Mouse (Mus musculus) left cerebral cortex, postnatal 10 days (tissue): Measurements from ENCODE around the gene Prrc2b. TPM values are rescaled to one million over a fixed set of nuclear protein-coding genes. Genes with fewer than 3 reads are reported as not detected.

Experiments
- DNase-seq, 2 experiments: peaks; one replicate each; pipeline ENCODE4 v3.0.0; 2021 to 2022; ENCODE audit warnings: low spot score in 2 of 2, mixed read lengths in 1 of 2; ENCODE audit errors: extremely low spot score in 1 of 2
- intact Hi-C: fragments of 180-260 bp; cut with DNase I; formaldehyde crosslinking; loops from one replicate; pipeline ENCODE4 v1.15.1; 2025
- total RNA-seq, 2 experiments: library from RNA; stranded (reverse); gene quantifications; 2 replicates each; pipeline ENCODE4 v1.2.3; 2021

The Prrc2b gene
- total RNA-seq, 2 experiments from 2014 or later: 274 to 285 TPM

DNA sequence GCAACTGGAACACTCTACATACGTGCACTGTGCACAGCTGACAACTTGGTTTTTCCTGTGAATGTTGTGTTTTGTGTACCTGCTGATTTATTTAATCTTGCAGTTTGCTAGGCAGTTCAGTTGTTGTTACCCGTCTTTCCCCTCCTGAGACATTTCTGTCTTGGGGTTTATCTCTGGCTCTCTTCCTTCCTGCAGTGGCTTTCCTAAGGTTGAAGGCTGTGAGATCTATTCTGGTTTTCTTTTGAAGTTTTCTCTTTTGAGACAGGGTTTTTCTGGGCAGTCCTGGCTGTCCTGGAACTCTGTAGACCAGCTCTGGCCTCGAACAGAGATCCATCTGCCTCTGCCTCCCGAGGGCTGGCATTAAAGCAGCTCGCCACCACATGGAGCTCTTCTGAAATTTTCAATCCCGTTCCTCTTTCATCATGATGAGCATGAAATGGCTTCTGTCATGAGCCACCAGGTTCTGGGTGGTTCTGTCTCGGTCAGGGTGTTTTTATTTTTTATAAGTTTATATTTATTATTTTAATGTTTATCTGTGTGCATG is 4.2 kb downstream of the Prrc2b start:
- no peak for DNase-seq
- intact Hi-C loops: loop anchor here (5.0 kb wide), 1 partner anchor 37 kb away; no protein-coding TSS in a partner anchor

DNA sequence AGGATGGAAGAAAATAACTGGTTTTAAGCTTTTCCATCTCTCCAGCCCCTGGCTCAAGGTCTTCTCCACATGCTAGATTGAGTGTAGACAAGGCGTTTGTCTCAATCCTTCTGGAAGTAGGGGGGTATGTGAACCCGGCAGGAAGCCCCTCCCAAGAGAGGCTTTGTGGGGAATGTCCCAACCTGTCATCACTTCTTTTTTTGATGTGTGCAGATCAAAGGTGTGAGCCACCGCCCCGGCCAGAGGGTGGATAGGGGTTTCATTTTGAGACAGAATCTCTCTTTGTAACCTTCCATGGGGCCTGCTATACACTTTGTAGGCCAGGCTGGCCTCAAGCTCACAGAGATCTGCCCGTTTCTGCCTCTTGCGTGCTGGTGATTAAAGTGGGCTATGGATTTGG is 4.7 kb downstream of the Prrc2b start:
- DNase-seq: no peak
- intact Hi-C loops: no loop called here

DNA sequence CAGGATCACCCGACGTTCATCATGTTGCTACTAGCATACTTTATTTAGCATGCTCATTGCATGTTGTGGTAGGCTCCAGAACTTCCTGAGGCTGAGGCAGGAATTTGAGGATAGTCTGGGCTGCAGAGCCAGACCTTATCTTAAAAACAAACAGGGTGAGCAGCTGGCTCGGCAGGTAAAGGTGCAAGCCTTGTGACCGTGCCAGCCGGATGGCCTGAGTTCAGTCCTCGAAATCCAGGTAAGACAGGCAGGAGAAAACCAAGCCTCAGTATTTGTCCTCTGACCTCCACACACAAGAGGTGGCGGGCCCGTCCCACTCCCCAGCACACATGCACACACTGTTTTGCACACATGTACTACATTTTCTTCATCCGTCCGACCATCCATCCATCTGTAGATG is 5.8 kb downstream of the Prrc2b start:
- DNase-seq: no peak
- intact Hi-C loops: no loop called here

DNA sequence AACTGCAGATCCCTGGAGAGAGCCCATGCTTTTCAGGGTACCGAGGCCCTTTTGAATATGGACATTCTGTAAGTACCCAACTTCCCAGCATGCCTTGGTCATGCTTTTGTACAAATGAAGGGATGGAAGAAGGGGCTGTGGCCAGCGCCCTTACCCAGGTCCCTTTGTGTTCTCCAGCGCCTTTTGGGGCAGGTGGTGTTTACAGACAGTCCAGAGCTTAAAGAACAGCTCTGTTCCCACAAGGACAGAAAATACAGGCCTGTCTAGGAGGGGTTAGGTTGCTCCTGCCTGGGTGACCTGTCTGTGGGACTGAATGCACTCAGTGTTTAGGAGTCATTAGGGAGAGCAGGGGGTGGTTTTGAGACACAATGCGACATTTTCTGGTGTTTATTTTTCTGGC is 6.4 kb downstream of the Prrc2b start:
- DNase-seq: no peak
- intact Hi-C loops: no loop called here

DNA sequence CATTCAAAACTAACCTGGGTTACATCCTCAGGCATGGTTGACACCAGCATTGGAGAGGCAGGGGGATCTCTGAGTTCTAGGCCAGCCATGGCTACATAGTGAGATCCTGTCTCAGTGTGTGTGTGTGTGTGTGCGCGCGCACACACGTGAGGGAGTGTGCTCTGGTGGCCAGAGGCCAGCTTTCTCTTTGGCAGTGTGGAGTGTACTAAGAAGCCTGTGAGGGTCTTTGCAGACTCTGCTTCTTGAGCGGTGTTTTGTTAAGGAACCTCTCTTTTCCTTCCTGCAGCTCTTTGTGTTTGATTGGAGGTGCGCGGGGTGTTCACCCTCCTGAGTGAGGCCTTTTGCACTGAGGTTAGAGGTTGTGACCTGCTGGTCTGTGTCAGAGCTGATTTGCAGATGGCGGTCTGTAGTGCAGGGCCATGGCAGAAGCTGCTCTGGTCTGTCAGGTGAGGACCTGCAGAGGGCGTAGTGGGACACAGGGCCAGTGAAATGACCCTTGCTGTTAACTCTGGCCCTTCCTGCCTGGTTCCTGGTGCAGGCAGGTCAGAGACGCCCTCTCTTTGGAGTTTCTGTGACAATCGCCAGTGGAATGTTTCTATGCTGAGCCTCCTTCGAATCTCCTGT is 7.8 kb downstream of the Prrc2b start:
- intact Hi-C loops: no loop called here
- peak in 1 of 2 experiments; percentile 53 for DNase-seq

DNA sequence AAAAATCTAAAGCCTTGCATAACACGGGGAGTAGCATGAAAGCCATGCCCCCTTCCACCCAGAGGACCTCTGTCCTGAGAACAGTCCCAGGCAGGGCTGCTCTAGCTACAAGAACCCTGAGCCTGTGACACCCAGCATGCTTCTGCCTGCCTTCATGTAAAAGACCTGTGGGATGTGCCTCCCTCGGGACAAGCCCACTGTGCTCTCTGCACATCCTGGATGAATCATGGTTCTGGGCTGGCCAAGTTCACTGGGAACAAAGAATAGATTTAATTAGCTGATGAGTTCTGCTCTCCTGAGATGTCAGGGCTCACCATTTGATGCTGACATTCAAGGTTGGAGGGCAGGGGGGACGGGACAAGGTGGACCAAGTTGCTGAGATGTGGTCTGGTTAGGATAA is 9.6 kb downstream of the Prrc2b start:
- intact Hi-C loops: no loop called here
- DNase-seq: no peak

DNA sequence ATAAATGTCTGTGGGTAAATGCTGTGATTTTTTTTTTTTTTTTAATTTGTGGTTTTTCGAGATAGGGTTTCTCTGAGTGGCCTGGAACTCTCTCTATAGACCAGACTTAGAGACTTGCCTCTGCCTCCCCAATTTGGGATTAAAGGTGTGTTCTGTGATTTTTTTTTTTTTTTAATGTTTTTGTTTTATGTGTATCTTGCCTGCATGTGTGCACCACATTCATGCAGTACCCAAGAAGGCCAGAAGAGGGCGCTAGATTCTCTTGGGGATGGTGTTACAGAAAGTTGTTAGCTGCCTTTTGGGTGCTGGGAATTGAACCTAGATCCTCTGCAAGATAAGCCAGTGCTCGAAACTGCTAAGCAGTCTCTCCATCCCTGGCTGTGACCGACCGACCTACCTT is 10.1 kb downstream of the Prrc2b start:
- intact Hi-C loops: no loop called here
- no peak for DNase-seq

DNA sequence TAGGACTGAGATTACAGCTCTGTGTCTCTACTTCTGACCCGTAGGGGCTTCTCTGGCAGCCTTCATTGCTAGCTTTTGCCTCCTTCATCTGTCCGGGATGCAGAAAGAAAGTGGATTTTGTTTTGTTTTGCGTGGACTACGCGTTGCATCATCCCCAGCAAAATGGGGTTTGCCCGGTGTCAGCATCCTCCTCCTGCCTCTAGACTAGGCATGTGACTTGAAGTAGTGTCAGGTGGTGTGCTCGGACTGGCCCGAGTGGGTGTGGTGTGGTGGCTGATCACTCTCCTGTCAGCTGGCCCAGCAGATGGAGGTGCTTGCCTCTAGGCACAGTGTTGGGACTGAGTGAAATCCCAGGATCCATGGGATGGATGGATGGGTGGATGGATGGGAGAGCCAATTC is 11.2 kb downstream of the Prrc2b start:
- intact Hi-C loops: no loop called here
- no peak for DNase-seq

DNA sequence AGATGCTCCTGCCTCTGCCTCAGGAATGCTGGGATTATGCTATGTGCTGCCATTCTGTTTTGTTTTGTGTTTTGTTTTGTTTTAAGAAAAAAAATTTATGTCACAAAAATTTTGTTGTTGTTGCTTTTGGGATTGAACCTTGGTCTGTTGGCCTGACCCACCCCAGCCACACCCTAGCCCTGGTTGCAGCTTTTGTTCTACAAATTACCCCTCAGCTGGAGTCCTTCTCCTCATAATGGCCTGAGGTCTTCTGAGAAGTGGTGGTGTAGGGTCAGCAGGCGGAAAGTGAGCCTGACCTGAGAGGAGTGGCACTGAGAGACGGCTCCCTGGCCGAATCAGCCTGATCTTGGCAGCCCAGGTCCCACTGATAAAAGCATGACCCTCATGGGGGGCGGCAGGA is 11.8 kb downstream of the Prrc2b start:
- DNase-seq: no peak
- intact Hi-C loops: no loop called here

DNA sequence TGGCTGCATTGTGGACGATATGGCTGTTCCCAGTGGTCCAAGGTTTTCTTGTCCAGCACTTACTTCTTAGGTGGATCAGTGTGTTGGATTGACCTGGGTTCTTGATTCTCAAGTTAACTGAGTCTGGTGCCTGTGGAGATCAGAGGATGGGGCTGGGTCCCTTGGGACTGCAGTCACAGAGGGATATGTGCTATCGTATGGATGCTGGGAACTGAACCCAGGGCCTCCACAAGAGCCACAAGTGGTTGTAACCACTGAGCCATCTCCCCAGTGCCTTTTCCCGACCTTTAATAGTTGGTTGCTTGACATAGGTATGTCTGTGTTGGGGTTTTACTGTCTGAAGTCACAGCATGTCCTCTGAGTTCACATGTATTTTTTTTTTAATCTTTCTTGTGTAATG is 12.2 kb downstream of the Prrc2b start:
- intact Hi-C loops: no loop called here
- no peak for DNase-seq

DNA sequence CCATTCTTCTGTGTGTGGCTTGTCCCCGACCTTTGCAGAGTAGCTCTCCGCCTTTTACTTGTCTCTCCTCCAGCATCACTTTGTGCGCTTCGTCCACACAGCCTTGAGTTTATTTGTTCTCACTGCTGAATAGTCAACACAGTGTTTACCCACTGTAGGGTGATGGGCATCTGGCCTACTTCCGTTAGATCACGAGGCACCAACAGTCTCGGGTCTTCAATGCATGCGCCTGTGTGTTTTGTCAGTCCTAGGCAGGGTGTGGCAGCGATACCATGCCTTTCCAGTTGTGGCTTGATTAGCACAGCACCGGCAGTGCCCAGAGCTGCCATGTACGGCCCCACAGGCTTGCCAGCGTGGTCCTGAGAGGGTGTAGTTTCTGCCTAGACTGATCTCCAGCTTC is 13.6 kb downstream of the Prrc2b start:
- DNase-seq: no peak
- intact Hi-C loops: no loop called here

DNA sequence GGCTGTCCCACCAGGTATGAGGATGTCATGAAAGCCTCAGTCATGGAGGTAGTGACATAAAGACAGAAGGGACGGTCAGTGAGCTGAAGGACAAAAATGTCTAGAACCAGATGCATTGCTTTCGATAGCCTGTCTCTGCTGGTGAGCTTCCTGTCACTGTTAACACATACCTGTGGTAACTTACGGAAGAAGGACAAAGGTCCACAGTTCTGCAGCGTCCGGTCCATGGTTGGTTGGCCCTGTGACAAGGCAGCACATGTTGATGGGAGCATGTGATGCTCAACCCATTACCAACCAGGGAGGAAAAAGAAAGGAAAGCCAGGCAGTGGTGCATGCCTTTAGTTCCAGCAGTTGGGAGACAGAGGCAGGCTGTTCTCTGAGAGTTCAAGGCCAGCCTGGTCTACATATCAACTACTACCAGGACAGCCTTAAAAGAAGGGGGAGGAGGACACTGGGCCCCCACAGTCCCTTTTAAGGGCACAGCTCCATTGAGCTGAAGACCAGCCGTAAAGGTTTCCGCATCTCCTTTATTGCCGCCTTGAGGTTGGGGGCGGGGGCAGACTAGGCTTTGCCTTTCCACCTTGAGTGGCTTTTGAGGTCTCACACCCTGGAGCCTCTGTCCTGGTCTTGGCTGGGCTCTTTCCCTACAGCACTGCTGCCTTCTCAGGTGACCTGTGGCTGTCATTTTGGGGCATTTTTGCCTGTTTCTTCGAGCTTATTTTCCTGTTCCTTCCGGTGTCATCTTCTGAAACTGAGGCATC is 14.3 kb downstream of the Prrc2b start:
- intact Hi-C loops: no loop called here
- no peak for DNase-seq

DNA sequence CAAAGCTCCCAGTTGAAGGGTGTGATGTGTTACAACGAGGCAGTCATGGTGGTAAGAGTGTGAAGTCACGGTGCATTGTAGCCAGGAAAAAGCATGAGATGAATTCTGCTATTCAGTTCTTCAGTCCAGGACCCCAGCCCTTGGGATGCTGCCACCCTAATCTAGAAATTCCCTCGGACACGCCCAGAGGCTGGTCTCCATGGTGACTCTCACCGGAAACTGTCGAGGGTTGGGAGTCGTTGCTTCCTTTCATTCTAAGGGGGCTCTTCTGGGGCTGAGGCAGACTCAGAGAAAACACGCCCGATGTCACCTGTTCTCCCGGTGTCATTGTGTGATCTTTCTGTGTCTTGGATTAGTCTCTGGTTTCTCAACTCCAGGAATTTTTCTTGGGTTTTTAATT is 15.7 kb downstream of the Prrc2b start:
- peak in 1 of 2 experiments; percentile 59 for DNase-seq
- intact Hi-C loops: no loop called here

DNA sequence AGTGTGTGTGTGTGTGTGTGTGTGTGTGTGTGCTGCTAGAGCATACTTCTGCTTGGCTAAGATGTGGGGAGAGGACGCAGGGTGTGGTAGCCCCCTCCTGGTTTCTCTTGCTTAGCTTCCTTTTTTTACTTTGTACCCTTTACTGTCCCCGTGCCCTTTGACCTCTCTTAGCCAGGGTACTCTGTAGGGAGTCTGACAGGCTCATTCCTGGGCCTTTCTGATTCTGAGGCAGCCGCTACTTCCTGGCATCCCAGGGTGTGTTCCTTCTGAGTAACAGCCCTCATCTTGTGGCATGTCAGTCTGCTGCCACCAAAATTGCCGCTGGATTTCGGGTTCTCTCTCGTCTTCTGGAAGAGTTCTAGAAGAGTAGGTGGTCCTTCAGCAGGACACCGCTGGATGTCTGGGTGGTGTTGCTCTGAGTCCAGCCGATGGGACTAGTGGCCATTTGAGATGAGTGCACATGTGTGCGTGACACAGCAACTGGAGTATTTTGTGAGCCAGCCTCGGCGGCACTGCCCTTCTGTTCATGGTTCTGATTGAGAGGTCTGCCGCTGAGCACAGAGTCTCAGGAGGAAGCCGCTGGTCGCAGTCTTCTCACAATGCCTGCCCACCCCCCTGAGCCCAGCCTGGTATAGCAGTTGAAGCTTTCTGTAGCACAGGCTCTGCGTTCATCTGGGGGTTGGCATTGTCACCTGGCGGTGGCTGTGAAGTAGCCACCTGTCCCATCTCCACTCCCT is 16.3 kb downstream of the Prrc2b start:
- peak in 1 of 2 experiments; percentile 43 for DNase-seq
- intact Hi-C loops: no loop called here

DNA sequence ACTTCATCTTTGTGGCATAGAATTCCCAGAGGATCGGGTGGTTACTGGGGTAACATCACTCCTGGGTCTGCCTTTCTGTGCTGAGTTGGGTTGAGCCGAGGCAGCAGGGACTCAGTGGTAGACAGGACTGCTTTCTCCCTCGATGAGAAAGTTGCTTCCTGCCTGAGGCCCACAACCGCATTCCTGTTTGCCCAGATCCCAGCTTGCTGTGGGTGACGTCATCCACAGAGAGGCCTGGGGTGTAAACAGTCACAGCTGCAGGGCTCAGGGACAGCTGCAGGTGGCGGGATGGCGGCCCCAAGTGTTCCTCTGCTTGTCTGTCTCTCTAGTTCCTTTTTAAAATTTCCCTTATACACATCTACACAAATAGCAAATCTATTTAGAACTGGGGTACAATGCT is 16.9 kb downstream of the Prrc2b start:
- intact Hi-C loops: no loop called here
- peak; percentile 66 to 89 for DNase-seq

DNA sequence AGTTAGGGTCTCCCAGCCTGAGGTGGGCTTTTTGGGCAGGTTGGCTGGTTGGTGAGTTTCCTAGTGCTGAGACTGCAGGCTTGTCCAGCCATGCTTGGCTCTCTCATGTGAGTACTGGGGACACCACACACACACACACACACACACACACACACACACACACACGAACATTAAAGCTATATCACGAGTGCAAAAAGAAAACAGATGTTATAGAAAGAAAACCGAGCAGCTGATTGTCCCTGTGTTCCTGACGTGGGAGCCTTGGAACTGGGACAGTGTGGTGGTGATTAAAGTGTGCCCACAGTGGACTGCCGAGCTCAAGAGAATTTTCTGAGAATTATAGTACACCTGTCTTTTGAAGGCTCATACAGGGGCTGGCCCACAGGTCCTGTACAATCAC is 18.4 kb downstream of the Prrc2b start:
- intact Hi-C loops: no loop called here
- DNase-seq: no peak

DNA sequence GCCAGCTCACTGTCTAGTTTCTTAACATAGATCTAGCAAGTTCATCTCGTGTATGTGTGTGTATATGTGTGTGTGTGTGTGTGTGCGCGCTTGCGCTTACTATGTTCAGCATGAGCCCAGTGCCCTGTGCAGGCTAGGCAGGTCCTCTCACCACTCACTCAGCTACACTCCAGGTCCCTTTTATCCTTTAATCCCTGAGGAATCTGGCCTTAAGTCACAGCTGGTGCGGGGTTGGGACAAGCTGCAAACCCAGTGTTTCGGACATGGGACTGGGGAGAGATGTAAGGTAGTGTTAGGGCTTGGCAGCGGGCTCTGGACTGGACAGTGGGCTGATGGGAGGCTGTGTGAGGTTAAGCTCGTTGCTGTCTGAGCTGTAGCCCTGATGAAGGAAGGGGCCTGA is 19.1 kb downstream of the Prrc2b start:
- intact Hi-C loops: no loop called here
- DNase-seq: no peak

DNA sequence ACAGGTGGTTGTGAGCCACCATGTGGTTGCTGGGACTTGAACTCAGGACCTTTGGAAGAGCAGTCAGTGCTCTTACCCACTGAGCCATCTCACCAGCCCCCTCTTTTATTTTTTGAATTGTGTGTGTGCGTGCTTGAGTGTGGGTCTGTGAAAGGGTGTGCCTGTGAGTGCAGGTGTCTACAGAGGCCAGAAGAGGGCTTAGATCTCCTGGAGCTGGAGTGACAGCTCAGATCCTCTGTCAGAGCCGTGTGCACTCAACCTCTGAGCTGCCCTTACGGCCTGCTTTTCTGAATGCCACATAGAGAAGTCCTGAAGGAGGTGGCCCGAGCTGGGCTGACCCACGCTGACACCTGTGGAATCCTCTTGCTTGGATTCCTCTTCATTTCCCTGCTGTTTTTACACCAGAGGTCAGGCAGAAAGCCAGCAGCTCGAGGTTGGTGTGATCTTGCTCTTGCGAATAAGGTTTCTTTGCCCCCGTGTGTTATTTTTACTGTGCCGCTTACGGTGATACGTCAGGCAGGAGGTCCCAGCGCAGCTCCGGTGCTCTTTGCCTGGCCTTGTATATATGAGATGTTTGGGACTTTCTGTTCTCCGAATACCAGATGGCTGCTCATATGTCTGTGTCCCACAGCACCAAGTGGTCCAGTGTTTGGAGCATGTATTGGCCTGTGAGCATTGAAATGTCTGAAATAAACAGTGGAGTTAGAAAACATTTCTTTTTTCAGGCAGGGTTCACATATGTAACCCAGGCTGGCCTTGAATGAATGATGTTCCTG is 21.0 kb downstream of the Prrc2b start:
- no peak for DNase-seq
- intact Hi-C loops: no loop called here

DNA sequence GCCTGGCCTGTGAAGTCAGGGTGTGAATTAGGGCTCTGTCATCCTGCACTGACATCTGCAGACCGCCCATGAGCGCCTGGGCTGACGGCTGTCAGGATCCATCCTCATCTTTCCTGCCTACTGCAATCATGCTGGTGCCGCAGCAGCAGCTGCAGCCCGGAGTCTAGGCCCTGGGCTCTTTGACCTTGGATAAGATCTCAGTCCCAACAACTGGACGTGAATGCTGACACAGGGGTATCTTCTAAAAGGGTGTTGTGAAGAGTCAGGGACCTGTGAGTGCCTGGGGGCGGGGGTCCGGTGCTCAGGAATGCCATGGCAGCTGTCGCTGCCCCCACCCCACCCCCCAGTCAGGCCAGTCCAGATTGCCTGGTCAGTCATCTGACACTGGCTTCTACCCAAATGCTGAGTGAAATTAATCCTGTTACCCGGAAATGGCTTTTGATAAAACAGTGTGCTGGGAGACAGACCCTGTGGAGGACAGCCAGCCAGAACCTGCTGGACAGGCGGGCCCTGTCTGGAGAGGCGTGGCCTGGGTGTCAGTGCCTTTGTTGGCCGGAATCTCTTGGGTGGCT is 23.4 kb downstream of the Prrc2b start:
- intact Hi-C loops: no loop called here
- peak in 1 of 2 experiments; percentile 86 for DNase-seq
